Mouse (Mus musculus) lung, postnatal 36 days (tissue): ENCODE measurements around the gene Sema7a.
A peak's percentile ranks its signal among the peaks of the same experiment; 100 is the strongest.

Experiments used
- DNase-seq: peaks from one replicate; pipeline ENCODE4 v3.0.0; 2022; ENCODE audit warnings: mixed read lengths

Sema7a gene

DNA sequence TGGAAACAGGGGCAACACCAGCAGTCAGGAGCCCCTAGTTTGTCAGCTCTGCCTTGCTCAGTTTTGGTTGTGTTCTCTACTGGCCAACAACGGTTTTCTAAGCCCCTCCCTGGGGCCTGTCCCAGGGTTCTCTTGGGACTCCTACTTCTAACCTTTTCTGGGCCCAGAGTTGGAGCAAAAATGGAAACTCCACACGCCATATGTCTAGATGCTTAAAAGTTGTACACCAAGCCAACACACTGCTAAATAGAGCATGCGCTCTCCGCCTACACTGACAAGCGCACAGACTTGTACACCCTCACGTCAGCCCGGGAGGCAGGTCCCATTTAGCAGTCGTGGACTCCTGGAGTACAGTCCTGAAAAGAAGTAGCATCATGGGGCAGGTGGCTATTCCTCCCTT lies 45.4 kb downstream of the Sema7a start:
- DNase-seq = no peak

DNA sequence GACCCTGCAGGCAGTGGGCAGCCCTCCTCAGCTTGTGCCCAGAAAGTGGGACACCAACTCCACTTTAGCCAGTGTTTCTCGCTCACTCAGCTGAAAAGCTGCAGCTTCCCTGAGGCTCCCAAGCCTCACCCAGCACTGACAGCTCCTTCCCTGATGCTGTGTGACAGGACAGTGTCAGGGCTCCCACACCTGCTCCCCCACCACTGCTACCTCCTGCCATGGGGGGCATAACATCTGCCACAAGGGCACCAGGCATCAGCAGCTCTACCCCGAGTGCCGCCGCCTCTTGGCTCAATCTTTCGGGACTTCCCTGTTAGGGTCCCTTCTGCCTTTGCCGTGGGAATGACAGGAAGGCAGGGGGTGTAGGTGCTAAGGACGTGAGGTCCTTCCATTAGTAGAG lies 46.4 kb downstream of the Sema7a start:
- DNase-seq = no peak

GRCm38 (mm10) chr9:57988098-57988497 lies 48.2 kb downstream of the Sema7a start:
- DNase-seq = no peak

DNA sequence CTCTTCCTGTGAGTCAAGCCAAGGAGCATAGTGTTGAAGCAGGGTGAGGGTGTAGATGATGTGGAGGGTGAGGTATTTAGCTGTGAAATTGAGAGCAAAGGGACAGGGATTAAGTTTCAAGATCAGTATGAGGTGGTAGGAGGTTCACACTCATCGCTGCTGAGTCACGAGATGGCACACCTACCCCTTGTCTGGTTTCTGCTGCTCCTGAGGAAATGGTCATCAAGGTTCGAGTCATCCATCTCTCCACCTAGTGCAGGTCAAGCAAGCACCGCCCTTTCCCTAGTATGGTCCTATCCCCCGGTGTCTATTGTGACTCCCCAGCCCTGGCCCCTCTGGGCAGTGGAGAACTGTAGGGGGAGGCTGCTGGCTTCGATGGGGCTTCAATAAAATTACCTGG lies 49.4 kb downstream of the Sema7a start:
- no peak for DNase-seq

- peak; percentile 59 for DNase-seq
Measured at GRCm38 (mm10) chr9:57990438-57991110, 50.7 kb downstream of the Sema7a start.

GRCm38 (mm10) chr9:57992060-57992459 lies 52.1 kb downstream of the Sema7a start:
- DNase-seq = no peak

DNA sequence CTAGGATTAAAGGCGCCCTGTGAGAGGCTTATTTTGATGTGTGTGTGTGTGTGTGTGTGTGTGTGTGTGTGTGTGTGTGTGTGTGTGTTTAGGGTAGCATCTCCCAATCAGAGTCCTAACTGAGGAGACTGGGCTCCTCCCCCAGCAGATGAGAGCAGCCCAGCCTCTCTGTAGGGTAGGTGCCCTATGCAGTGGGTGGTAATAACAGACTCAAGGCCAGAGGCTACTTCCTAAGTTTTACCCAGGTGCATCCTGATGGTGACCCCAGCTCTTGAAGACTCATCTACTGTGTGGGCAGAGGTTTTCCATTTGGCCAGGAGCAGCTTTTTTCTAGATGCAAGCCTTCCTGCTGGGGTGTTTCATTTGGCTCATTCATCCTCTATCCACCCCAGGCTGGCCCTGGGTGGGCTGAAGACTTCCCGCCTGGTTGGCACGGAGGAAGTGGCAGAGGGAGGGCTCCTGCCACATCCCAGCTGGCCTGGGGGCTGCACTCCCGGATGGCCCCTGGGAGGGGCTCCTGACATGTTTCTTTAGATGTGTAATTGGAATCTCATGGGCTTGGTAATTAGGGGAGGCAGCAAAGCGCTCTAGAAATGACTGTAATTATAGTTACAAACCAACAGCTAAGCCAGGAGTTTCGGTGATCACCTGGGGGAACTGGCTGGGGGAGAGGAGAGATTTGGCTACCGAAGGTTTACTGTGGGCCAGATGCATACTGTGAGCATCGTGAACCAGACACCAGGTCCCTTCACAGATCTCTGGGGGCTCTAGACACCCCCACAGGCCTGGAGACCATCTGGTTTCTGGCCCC lies 53.1 kb downstream of the Sema7a start:
- no peak for DNase-seq

DNA sequence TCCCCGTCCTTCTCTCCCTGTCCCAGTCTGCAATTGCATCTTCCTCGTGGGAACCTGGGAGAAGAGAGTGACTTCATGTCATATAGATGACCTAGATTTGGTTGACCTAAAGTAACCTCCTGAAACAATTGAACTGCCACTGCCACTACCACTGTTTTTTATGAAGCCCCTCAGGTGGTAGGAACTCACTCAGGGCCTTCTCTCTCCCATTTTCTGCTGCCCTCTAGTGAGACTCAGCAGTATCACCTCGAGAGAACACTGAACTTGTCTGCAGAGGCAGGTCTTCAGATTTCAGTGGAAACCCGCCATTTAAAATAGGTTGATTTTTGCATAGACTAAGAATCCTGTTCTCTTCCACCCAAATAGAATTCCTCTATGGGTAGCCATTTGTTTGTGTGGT lies 55.4 kb downstream of the Sema7a start:
- peak; percentile 18 for DNase-seq

DNA sequence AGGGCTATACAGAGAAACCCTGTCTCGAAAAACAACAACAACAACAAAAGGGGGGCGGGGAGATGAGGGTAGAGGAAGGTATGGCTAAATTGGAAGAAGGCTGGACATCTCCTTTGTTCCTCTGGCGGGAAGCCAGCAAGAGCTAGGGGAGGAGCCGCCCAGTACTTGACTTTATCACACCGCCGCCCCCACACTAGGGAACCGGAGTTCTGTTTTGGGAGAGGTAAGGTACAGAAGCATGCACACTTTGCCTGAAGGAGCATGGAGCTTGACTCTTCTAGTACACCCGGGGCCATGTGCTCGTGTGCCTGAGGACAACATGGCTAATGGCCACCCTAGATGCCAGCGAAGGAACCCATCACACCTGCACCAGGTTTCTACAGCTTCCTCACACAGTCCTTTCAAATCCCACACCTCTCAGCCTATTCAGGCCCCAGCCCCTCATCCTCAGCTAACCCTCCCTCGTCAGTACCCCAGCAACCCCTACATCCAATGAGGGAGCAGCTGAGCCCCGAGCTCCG lies 57.7 kb downstream of the Sema7a start:
- no peak for DNase-seq

- DNase-seq = peak; percentile 87
Measured at GRCm38 (mm10) chr9:57998032-57998659, 58.2 kb downstream of the Sema7a start.

GRCm38 (mm10) chr9:57998685-57999084 lies 58.8 kb downstream of the Sema7a start:
- DNase-seq = no peak

DNA sequence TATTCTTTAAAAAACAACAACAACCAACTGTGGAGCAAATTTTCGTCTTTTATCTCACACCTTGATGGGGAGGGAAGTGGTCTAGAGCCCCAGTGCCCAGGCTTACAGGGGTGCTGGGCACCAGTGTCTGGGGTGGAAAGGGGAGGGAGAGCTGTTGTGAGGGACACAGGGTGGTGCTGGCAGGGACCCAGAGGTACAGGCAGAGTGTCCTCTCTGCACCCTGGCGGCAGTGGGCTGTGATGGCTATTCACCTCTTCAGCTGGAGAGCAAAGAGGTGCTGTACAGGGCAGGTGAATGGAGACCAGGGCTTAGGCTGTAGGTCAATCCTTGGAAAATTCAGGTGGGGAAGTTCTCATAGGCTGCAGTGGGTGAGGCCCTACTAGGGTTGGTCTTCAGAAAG lies 59.8 kb downstream of the Sema7a start:
- DNase-seq = no peak

GRCm38 (mm10) chr9:58003272-58003671 lies 63.4 kb downstream of the Sema7a start:
- DNase-seq = no peak

DNA sequence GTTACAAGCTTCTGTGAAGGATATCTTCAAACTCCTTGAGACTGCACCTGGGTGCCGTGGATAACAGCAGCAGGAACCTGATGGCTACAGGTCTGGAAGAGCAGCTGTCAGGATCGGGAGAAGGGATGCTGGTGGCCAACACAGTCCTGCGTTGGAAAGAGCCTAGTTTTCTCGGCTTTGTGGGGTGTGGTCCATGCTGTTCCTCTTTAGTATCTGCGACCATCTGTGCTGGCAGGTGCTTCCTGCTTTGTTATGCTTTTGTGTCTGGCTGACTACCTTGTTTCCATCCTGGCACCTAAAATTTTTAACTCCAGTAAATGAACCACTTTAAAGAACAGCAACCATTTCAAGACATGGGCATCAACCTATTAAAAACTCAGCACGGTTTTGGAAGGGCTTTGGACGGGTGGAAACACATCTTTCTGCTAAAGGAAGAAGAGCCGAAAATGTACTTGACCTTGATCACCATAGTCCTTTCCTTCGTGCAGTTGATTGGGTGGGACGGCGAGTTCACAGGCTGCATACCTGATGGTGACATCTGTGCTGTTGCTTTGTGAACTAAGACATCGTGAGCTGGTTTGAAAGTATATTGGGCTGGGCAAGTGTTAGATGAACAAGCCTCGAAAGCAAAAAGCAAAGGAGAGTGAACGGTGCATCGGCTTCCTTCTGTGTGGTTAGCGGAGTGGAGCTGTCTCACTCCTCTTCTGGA lies 66.0 kb downstream of the Sema7a start, which contains the start of gene Cyp11a1:
TSS of gene Cyp11a1 (plus strand) at position 659 of the 709 bp plus-strand sequence.
- DNase-seq = no peak

DNA sequence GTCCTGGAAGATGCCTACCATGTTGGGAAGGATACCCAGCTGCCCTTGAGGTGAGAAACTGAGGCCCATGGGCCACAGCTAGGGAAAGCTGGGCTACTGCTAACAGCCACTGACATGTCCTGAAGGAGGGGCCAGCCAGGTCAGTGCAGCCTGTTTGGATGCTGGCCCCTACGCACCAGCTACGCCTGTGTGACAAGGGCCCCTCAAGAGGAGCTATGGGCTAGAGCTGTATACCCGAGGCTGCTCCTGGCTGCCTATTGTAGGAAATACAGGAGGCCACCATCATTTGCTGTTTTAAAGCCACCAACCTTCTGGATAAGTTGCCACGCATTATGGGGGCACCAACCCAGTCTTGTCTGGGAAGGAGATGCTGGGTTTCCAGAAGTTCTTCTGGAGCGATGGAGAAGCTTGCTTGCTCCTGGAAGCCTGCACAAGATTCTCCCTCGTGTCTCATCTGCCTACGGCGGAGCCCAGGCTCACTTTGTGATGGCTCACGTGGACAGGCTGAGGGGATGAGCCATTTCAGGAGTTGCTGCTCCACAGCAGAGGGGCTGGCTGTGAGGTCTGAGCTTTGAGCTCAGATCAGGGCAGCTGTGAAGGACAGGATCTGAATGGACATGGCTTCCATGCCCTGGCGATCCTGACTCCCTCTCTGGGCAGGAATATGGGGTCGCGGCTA lies 68.6 kb downstream of the Sema7a start:
- no peak for DNase-seq

DNA sequence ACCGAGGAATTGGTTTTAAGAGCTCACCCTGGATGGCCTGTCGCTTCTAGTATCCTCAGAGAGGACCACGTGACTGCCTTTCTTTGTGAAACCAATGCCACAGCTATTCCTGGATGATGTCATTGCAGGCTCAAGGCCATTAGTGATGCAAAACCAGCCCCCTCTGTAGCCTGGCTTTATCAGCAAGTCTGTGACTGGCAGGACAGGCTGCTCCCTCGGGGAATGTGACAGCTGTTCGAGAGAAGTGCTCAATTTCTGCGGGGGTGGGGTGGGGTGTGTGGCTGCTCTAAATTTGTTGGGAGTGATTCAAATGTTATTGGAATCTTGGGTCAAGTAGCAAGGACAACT lies 69.1 kb downstream of the Sema7a start:
- DNase-seq = peak; percentile 28

DNA sequence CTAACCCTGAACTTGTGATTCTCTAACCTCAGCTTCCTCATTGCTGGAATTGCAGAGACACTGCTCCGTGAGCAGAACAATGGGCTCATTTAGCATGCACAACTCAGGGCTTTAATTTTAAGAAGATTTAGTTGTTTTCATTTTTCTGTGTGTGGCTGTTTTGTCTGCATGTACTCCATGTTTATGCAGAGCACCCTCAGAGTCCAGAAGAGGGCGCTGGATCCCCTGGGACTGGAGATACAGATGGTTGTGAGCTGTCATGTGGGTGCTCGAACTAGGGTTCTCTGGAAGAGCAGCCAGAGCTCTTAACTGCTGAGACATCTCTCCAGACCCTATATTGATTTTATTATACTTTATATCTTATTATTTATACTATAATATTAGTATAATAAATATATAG lies 69.7 kb downstream of the Sema7a start:
- DNase-seq = no peak

DNA sequence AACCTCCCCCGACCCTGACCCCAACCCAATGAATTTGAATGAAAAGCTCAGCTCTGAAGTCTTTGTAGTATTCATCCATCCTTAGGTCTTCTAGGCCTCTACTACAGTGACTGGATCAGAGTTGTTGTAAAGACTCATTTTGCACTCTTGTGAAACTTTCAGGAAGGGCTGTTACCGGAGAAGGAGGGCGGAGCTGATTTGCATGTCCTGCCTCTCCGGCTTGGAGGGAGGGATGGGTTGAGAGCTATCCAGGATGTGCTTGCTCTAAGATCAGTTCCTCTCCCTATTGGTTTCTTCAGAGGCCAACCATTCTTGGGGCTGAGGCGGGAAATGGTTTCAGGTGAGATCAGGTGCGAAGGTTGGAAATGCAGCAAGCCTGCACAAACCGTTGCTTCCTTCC lies 71.1 kb downstream of the Sema7a start:
- no peak for DNase-seq

- DNase-seq = no peak
Measured at GRCm38 (mm10) chr9:58011552-58011951, 71.6 kb downstream of the Sema7a start.
